Mouse (Mus musculus): ENCODE data around the gene Trpm1. TPM values are rescaled to one million over a fixed set of nuclear protein-coding genes. Genes with fewer than 3 reads are reported as not detected.

The Trpm1 gene
- polyA plus RNA-seq, 1 experiment: not detected

GRCm38 (mm10) chr7:64275518-64275917 is 121.9 kb downstream of the Trpm1 start:
- Histone ChIP-seq H3K4me3 (ENCODE audit: insufficient read depth, low read length) (no peak overlapping the region), H3K27ac (ENCODE audit: insufficient read depth, low read length) (no peak overlapping the region), H3K4me1 (ENCODE audit: control insufficient read depth, insufficient read depth, low read length) (peaks cover 15% of the 10 kb centered on the region)
- TF ChIP-seq CTCF (IDR thresholded peaks at IDR 0.05; ENCODE audit: borderline replicate concordance, insufficient read depth, low read length) (no peak), POLR2A (IDR thresholded peaks at IDR 0.05; ENCODE audit: low read depth, low read length) (no peak)

- TF ChIP-seq CTCF (IDR thresholded peaks at IDR 0.05; ENCODE audit: borderline replicate concordance, insufficient read depth, low read length) (no peak), POLR2A (IDR thresholded peaks at IDR 0.05; ENCODE audit: low read depth, low read length) (no peak)
- H3K4me3 ChIP-seq (ENCODE audit: insufficient read depth, low read length): no peak overlapping the region
- H3K27ac ChIP-seq (ENCODE audit: insufficient read depth, low read length): peak overlapping the region; percentile 99
- H3K4me1 ChIP-seq (ENCODE audit: control insufficient read depth, insufficient read depth, low read length): peaks cover 15% of the 10 kb centered on the region
These were observed 123.3 kb downstream of the Trpm1 start for GRCm38 (mm10) chr7:64276921-64277320.

GRCm38 (mm10) chr7:64278526-64278925 is 124.9 kb downstream of the Trpm1 start:
- Histone ChIP-seq H3K4me3 (ENCODE audit: insufficient read depth, low read length) (no peak overlapping the region), H3K27ac (ENCODE audit: insufficient read depth, low read length) (peak overlapping the region; percentile 92), H3K4me1 (ENCODE audit: control insufficient read depth, insufficient read depth, low read length) (peaks cover 15% of the 10 kb centered on the region)
- TF ChIP-seq POLR2A (IDR thresholded peaks at IDR 0.05; ENCODE audit: low read depth, low read length) (no peak), CTCF (IDR thresholded peaks at IDR 0.05; ENCODE audit: borderline replicate concordance, insufficient read depth, low read length) (no peak)

- TF ChIP-seq POLR2A (IDR thresholded peaks at IDR 0.05; ENCODE audit: low read depth, low read length) (no peak), CTCF (IDR thresholded peaks at IDR 0.05; ENCODE audit: borderline replicate concordance, insufficient read depth, low read length) (no peak)
- H3K4me3 ChIP-seq (ENCODE audit: insufficient read depth, low read length): no peak overlapping the region
- H3K4me1 ChIP-seq (ENCODE audit: control insufficient read depth, insufficient read depth, low read length): peaks cover 15% of the 10 kb centered on the region
- no peak overlapping the region for H3K27ac ChIP-seq (ENCODE audit: insufficient read depth, low read length)
These were observed 125.9 kb downstream of the Trpm1 start for GRCm38 (mm10) chr7:64279548-64279947.

- Histone ChIP-seq H3K4me1 (ENCODE audit: control insufficient read depth, insufficient read depth, low read length) (peaks cover 4% of the 10 kb centered on the region; the same call in 1 of the 2 replicates), H3K4me3 (ENCODE audit: insufficient read depth, low read length) (no peak overlapping the region; the same call in 1 of the 2 replicates), H3K27ac (ENCODE audit: insufficient read depth, low read length) (no peak overlapping the region)
- TF ChIP-seq CTCF (IDR thresholded peaks at IDR 0.05; ENCODE audit: borderline replicate concordance, insufficient read depth, low read length): no peak
- no peak for TF ChIP-seq POLR2A (IDR thresholded peaks at IDR 0.05; ENCODE audit: low read depth, low read length)
These were observed 132.9 kb downstream of the Trpm1 start for GRCm38 (mm10) chr7:64286566-64286965.

- H3K27ac ChIP-seq (ENCODE audit: insufficient read depth, low read length): peak within 1 kb of the TSS; percentile 46; the same call in 1 of the 2 replicates
- no peak for TF ChIP-seq CTCF (IDR thresholded peaks at IDR 0.05; ENCODE audit: borderline replicate concordance, insufficient read depth, low read length)
- peak; percentile 86 for TF ChIP-seq POLR2A (IDR thresholded peaks at IDR 0.05; ENCODE audit: low read depth, low read length)
- peak within 1 kb of the TSS; percentile 98 for H3K4me3 ChIP-seq (ENCODE audit: insufficient read depth, low read length)
- H3K4me1 ChIP-seq (ENCODE audit: control insufficient read depth, insufficient read depth, low read length): peaks cover 9% of the 10 kb centered on the region
These were observed 133.9 kb downstream of the Trpm1 start, which contains the start of gene Mtmr10 for GRCm38 (mm10) chr7:64287414-64288091. Gene Mtmr10 (plus strand): TSS chr7:64287653.

- no peak for TF ChIP-seq POLR2A (IDR thresholded peaks at IDR 0.05; ENCODE audit: low read depth, low read length)
- Histone ChIP-seq H3K27ac (ENCODE audit: insufficient read depth, low read length) (no peak overlapping the region), H3K4me3 (ENCODE audit: insufficient read depth, low read length) (peak overlapping the region; percentile 11; the same call in 1 of the 2 replicates), H3K4me1 (ENCODE audit: control insufficient read depth, insufficient read depth, low read length) (peaks cover 10% of the 10 kb centered on the region)
These were observed 135.8 kb downstream of the Trpm1 start for GRCm38 (mm10) chr7:64289416-64289815.

GRCm38 (mm10) chr7:64290431-64290830 is 136.8 kb downstream of the Trpm1 start:
- Histone ChIP-seq H3K4me1 (ENCODE audit: control insufficient read depth, insufficient read depth, low read length) (peaks cover 10% of the 10 kb centered on the region), H3K27ac (ENCODE audit: insufficient read depth, low read length) (no peak overlapping the region), H3K4me3 (ENCODE audit: insufficient read depth, low read length) (no peak overlapping the region)
- TF ChIP-seq CTCF (IDR thresholded peaks at IDR 0.05; ENCODE audit: borderline replicate concordance, insufficient read depth, low read length): no peak
- TF ChIP-seq POLR2A (IDR thresholded peaks at IDR 0.05; ENCODE audit: low read depth, low read length): no peak

- Histone ChIP-seq H3K4me3 (ENCODE audit: insufficient read depth, low read length) (no peak overlapping the region), H3K27ac (ENCODE audit: insufficient read depth, low read length) (no peak overlapping the region), H3K4me1 (ENCODE audit: control insufficient read depth, insufficient read depth, low read length) (peaks cover 10% of the 10 kb centered on the region)
- TF ChIP-seq POLR2A (IDR thresholded peaks at IDR 0.05; ENCODE audit: low read depth, low read length) (no peak), CTCF (IDR thresholded peaks at IDR 0.05; ENCODE audit: borderline replicate concordance, insufficient read depth, low read length) (no peak)
These were observed 138.1 kb downstream of the Trpm1 start for GRCm38 (mm10) chr7:64291722-64292121.

- Histone ChIP-seq H3K4me3 (ENCODE audit: insufficient read depth, low read length) (no peak overlapping the region), H3K4me1 (ENCODE audit: control insufficient read depth, insufficient read depth, low read length) (peaks cover 6% of the 10 kb centered on the region), H3K27ac (ENCODE audit: insufficient read depth, low read length) (no peak overlapping the region)
- TF ChIP-seq CTCF (IDR thresholded peaks at IDR 0.05; ENCODE audit: borderline replicate concordance, insufficient read depth, low read length) (no peak), POLR2A (IDR thresholded peaks at IDR 0.05; ENCODE audit: low read depth, low read length) (no peak)
These were observed 142.8 kb downstream of the Trpm1 start for GRCm38 (mm10) chr7:64296286-64297010.
